Mouse (Mus musculus): ENCODE measurements at regions not wholly inside any gene's neighbourhood (a gene's known extent, or its start where the extent isn't known, plus 50 kb on each side); places are given as distances from the start of the nearest gene placed in this dataset.

- TF ChIP-seq CTCF (IDR thresholded peaks at IDR 0.05; ENCODE audit: low read depth) (no peak), EP300 (IDR thresholded peaks at IDR 0.05; ENCODE audit: low read depth) (no peak)
Measured at GRCm38 (mm10) chr14:86246770-86247169, 894.3 kb downstream of the Diaph3 start.
